Mouse (Mus musculus) heart, embryonic 13.5 days (tissue): ENCODE results near the gene Lypd5. TPM values are rescaled to one million over a fixed set of nuclear protein-coding genes. Genes with fewer than 3 reads are reported as not detected.

Source experiments
- ATAC-seq: fragments of 200-750 bp; cut with Nextera tagmentation; 2 replicates; pipeline ENCODE4 v1.8.0; 2017; ENCODE audit warnings: moderate TSS enrichment; ENCODE audit not compliant: insufficient number of reproducible peaks, low FRiP score, low TSS enrichment; ENCODE audit errors: extremely low read depth
- H3K27ac ChIP-seq: fragments of 300-500 bp; sonication (generic); replicated peaks from 2 replicates; pipeline ENCODE4 v1.5.1; 2015; ENCODE audit warnings: moderate library complexity, mild to moderate bottlenecking, inconsistent platforms
- H3K27me3 ChIP-seq: fragments of 300-500 bp; sonication (generic); replicated peaks from 2 replicates; pipeline ENCODE4 v1.6.1; 2015; ENCODE audit warnings: mild to moderate bottlenecking, inconsistent platforms
- H3K36me3 ChIP-seq: fragments of 300-500 bp; sonication (generic); 2 replicates; pipeline ENCODE4 v1.6.1; 2015; ENCODE audit warnings: mild to moderate bottlenecking, inconsistent platforms
- H3K4me1 ChIP-seq: fragments of 300-500 bp; sonication (generic); 2 replicates; pipeline ENCODE4 v1.6.1; 2015; ENCODE audit warnings: inconsistent platforms
- H3K4me2 ChIP-seq: fragments of 300-500 bp; sonication (generic); 2 replicates; pipeline ENCODE4 v1.6.1; 2015; ENCODE audit warnings: inconsistent platforms, mild to moderate bottlenecking, moderate library complexity
- H3K4me3 ChIP-seq: fragments of 300-500 bp; sonication (generic); 2 replicates; pipeline ENCODE4 v1.5.1; 2015; ENCODE audit warnings: moderate library complexity, mild to moderate bottlenecking, inconsistent platforms
- H3K9ac ChIP-seq: fragments of 300-500 bp; sonication (generic); 2 replicates; pipeline ENCODE4 v1.6.1; 2015; ENCODE audit warnings: inconsistent platforms, mild to moderate bottlenecking, moderate library complexity
- H3K9me3 ChIP-seq: fragments of 300-500 bp; sonication (generic); 2 replicates; pipeline ENCODE4 v1.6.1; 2016; ENCODE audit warnings: inconsistent platforms
- WGBS: fragments of 180-500 bp; shearing (Covaris S2); methylation state at CpG from one replicate; pipeline ENCODE4 v1.1.7; 2015; ENCODE audit warnings: mixed read lengths; 5-methylcytosine and 5-hydroxymethylcytosine counted together
- polyA plus RNA-seq: library from polyadenylated mRNA; unstranded; fragments of >200 nt; fragmentation: Nextera tagmentation; extraction: Ambion mirVana; gene quantifications from 2 replicates; pipeline ENCODE4 v1.2.1, GENCODE M21; 2015

Gene Lypd5
- polyA plus RNA-seq, 1 experiment from 2014 or later = not detected

DNA sequence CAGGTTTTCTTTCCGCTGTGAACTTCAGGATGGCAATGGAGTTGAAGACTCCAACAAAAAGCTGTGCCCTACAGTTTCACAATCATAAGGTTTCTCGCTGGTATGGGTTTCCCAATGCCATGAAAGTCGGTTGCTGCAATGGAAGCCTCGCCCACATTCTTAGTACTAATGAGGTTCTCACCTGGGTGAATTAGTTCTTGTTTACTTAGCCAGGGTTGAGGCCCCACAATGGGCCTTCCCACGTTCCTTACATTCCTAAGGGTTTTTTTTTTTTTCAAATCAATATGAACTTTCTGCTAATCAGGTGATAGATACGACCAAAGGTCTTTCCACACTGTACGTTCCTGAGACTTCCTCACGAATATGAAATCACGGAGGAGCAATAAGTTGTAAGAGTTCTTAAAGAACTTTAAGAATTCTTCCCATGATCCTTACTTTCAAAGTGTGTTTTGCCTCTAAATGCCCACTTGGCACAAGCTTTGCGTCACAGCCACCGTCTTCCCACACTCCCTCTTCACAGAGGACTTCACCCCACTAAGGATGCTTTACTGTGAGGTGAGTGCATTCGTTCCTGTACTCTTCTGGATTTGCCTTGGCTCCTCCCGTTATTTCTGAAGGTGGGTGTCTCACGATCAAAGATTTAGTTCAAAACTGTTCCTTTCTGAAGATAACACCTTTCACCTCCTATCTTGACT lies 21.6 kb upstream of the Lypd5 start:
- no peak for ATAC-seq

DNA sequence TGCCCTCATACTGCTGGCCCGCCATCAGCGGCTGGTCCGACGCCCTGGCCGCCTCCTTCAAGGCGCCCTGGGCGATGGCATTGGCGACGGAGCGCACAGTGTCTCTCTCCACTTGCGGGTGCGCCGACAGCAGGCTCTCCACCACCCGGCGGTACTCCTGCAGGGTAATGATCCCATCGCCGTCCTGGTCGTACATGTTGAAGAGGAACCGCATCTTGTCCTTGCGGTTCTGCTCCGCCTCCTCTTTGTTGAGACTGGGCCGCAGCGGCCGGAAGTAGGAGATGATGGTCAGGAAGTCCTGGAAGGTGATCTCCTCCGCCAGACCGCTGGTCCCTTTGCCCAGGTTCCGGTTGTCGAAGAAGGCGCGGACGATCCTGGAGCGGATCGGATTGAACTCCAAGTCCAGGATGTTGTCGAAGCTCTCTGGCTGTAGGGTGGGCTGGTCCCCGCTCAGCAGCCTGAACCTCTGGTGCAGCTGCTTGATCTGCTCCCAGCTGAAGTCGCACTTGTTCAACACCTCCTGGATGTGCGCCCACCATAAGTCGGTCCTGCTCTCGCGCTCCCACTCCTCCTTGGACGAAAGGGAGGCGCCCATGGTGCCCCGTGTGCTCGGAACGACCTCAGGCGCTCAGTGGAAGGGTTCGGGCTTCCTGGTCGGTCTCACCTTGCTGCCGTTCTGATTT lies 15.6 kb upstream of the Lypd5 start, which contains the start of gene Tescl:
Gene Tescl (minus strand): TSS at position 633 of the 683 bp plus-strand sequence.
- Histone ChIP-seq H3K4me1 (no peaks in the 10 kb centered on the region), H3K27me3 (peaks cover 44% of the 10 kb centered on the region), H3K36me3 (no peaks in the 10 kb centered on the region), H3K4me2 (peak within 1 kb of the TSS; percentile 46), H3K9ac (no peak within 1 kb of the TSS), H3K27ac (no peak within 1 kb of the TSS), H3K4me3 (peak within 1 kb of the TSS; percentile 26), H3K9me3 (peaks cover 3% of the 10 kb centered on the region; the same call in 1 of the 2 replicates)
- 30% methylated on average over 49 of the region's 49 CpGs for WGBS
- ATAC-seq = no peak

More for the DNA sequence above, 21.6 kb upstream of the Lypd5 start:
- Histone ChIP-seq H3K27ac (no peak overlapping the region), H3K27me3 (peaks cover 33% of the 10 kb centered on the region), H3K9me3 (peaks cover 13% of the 10 kb centered on the region; the same call in 1 of the 2 replicates), H3K36me3 (no peaks in the 10 kb centered on the region), H3K4me1 (peaks cover 3% of the 10 kb centered on the region; the same call in 1 of the 2 replicates), H3K9ac (no peak overlapping the region), H3K4me3 (no peak overlapping the region), H3K4me2 (no peak overlapping the region)
- WGBS = 73% methylated on average over 14 of the region's 14 CpGs

DNA sequence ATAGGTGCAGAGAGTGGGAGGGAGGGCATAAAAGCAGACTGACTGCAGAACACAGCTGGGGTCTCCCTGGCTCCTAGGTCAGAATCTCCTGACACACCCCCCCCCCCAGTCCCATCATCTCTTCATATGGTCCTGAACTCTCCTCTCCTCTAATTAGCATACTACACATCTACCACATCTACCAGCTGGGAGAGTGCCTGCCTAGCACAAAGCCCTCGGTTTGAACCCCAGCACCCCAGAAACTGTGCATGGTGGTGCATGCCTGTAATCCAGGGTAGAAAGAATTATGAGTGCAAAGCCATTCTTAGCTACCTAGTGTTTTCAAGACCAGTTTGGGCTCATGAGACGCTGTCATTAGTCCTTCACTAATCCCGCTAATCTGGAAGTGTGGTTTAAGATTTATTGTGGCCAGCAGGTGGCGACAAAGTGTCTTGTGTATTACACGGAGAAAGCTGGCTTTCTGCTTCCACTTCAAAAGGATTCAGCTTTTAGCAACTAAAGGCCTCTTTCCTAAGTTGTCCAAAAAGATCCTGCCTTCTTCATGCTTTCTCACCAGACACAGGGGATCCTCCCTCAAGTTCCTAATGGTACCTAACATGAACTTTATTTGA lies 13.2 kb upstream of the Lypd5 start:
- Histone ChIP-seq H3K27ac (no peak overlapping the region), H3K27me3 (peaks cover 38% of the 10 kb centered on the region), H3K4me3 (no peak overlapping the region), H3K4me1 (no peaks in the 10 kb centered on the region), H3K9me3 (peaks cover 3% of the 10 kb centered on the region; the same call in 1 of the 2 replicates), H3K4me2 (no peak overlapping the region), H3K36me3 (no peaks in the 10 kb centered on the region), H3K9ac (no peak overlapping the region)
- WGBS = 8% methylated on average over 5 of the region's 5 CpGs
- ATAC-seq = no peak

DNA sequence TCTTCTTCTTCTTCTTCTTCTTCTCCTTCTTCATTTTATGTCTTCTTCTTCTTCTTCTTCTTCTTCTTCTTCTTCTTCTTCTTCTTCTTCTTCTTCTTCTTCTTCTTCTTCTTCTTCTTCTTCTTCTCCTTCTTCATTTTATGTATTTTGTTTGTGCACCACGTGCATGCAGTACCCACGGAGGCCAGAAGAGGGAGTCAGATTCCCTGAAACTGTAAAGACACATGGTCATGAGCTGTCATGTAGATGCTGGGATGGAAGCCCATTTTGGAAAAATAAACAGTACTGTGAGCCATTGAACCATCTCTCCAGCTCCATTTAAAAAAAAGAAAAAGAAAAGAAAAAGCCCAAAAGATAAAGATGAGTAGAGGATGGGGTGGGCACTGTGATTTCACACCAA lies 10.8 kb upstream of the Lypd5 start:
- Histone ChIP-seq H3K4me2 (no peak overlapping the region), H3K9me3 (no peaks in the 10 kb centered on the region; the same call in 1 of the 2 replicates), H3K27me3 (peaks cover 24% of the 10 kb centered on the region), H3K36me3 (no peaks in the 10 kb centered on the region), H3K4me3 (no peak overlapping the region), H3K27ac (no peak overlapping the region), H3K4me1 (no peaks in the 10 kb centered on the region), H3K9ac (no peak overlapping the region)
- no peak for ATAC-seq
- 33% methylated on average over 2 of the region's 2 CpGs for WGBS

DNA sequence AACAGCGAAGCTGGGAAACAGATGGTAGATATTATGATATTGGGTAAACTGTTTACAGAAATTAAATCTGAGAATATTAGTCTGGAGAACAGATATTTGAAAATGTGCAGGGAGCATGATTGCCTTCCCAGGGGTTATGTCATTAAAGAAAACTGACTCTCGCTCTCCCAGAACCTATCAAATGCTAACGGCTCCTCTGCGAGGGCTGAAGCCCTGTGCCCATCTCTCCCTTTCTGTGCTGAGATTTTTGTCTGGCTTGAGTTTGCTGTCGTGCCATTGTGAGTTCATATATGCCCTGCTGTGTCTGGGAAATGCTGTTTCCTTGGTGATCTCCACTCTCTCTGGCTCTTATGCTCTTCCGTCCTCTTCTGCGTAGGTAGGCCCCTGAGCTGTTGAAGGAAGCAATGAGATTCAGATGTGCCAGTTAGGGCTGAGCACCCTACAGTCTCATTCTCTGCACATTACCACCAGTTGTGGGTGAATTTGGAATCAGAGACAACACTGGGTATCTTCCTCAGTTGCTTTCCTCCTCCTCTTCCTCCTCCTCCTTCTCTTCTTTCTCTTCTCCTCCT lies 5.2 kb upstream of the Lypd5 start:
- Histone ChIP-seq H3K27me3 (peaks cover 10% of the 10 kb centered on the region; the same call in 1 of the 2 replicates), H3K36me3 (no peaks in the 10 kb centered on the region), H3K27ac (no peak overlapping the region), H3K4me3 (no peak overlapping the region), H3K4me1 (no peaks in the 10 kb centered on the region), H3K9ac (no peak overlapping the region), H3K9me3 (no peaks in the 10 kb centered on the region), H3K4me2 (no peak overlapping the region)
- no peak for ATAC-seq
- WGBS = 66% methylated on average over 7 of the region's 7 CpGs

DNA sequence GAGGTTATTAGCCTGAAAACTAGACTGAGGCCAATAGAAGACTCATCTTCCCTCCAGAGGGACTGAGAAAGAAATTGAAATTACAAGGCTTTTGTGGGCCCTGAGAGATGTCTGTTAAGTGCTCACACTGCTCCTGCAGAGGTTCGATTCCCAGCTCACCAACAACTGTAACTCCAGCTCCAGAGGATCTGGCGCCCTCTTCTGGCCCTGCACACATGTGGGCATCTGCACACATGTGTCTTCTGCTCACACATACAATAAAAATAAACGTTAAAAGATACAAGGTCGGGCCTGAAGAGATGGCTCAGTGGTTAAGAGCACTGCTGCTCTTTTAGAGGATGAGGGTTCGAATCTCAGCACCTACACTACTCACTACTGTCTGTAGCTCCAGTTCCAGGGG lies 2.6 kb upstream of the Lypd5 start:
- Histone ChIP-seq H3K27me3 (peaks cover 18% of the 10 kb centered on the region), H3K27ac (no peak overlapping the region), H3K4me3 (no peak overlapping the region), H3K4me1 (no peaks in the 10 kb centered on the region), H3K9me3 (no peaks in the 10 kb centered on the region), H3K36me3 (no peaks in the 10 kb centered on the region), H3K4me2 (no peak overlapping the region), H3K9ac (no peak overlapping the region)
- WGBS = 60% methylated on average over 5 of the region's 5 CpGs
- ATAC-seq = no peak

DNA sequence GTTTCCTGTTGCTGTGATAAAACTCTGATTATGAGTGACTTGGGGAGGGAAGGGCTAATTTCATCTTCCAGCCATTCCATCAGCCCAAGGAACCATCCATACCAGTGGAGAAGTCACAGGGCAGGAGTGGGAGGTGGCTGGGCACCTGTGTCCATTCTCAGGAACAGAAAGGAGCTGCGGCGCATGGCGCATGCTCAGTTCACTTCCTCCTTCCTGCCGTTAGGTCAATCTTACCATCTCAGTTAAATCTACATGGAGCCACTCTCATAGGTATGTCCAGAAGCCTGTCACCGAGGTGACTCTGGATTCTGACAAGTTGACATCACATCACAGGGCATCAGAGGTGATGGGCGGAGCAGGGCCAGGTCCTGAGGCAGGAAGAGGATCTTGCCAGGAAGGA lies 6.7 kb downstream of the Lypd5 start:
- Histone ChIP-seq H3K9me3 (peaks cover 6% of the 10 kb centered on the region; the same call in 1 of the 2 replicates), H3K36me3 (no peaks in the 10 kb centered on the region), H3K27me3 (peaks cover 30% of the 10 kb centered on the region), H3K4me1 (no peaks in the 10 kb centered on the region), H3K27ac (no peak overlapping the region), H3K4me2 (no peak overlapping the region), H3K9ac (no peak overlapping the region), H3K4me3 (no peak overlapping the region)
- WGBS = 75% methylated on average over 6 of the region's 6 CpGs
- no peak for ATAC-seq

DNA sequence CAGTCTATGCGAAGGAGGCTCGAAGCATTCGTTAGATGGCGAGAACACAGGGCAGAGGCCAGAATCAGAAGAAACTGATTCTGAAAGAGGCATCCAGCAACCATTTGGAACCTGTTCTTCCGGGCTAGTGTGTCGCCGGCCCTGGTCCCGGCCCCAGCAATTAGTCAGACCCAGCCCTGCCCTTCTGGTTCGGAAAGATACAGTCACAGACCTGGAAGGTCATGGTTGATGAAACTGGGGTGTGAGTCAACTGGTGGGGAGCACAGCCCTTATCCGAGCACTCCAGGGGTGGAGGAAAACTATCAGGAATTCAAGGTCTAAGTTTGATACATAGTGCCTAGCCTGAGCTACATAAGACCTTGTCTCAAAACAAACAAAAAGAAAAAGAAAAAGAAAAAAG lies 7.1 kb downstream of the Lypd5 start:
- Histone ChIP-seq H3K4me3 (no peak overlapping the region), H3K27me3 (peaks cover 30% of the 10 kb centered on the region), H3K4me2 (no peak overlapping the region), H3K4me1 (no peaks in the 10 kb centered on the region), H3K9me3 (peaks cover 6% of the 10 kb centered on the region; the same call in 1 of the 2 replicates), H3K36me3 (no peaks in the 10 kb centered on the region), H3K27ac (no peak overlapping the region), H3K9ac (no peak overlapping the region)
- ATAC-seq = no peak
- 74% methylated on average over 10 of the region's 10 CpGs for WGBS

DNA sequence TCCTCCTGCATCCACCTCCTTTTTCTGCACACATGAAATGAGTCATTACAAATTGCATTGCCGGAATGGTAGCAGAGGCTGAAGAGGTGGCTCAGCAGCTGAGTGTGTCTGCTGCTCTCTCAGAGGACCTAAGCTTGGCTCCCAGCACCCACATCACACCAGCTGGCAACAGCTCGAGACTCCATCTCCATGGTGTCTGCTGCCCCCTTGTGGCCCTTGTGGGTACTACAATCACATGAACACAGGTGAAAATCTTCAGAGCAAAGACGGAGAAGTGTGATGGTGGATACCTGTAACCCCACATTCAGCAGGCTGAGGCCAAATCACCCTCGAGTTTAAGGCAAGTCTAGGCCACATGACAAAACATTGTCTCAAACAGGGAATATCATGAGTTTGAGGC lies 8.9 kb downstream of the Lypd5 start:
- H3K9me3 ChIP-seq = peaks cover 6% of the 10 kb centered on the region; the same call in 1 of the 2 replicates
- no peaks in the 10 kb centered on the region for H3K4me1 ChIP-seq
- H3K27ac ChIP-seq = no peak overlapping the region
- 45% methylated on average over 4 of the region's 4 CpGs for WGBS
- peaks cover 19% of the 10 kb centered on the region for H3K27me3 ChIP-seq
- no peaks in the 10 kb centered on the region for H3K36me3 ChIP-seq
- no peak overlapping the region for H3K4me2 ChIP-seq
- no peak overlapping the region for H3K9ac ChIP-seq
- no peak for ATAC-seq
- H3K4me3 ChIP-seq = no peak overlapping the region

DNA sequence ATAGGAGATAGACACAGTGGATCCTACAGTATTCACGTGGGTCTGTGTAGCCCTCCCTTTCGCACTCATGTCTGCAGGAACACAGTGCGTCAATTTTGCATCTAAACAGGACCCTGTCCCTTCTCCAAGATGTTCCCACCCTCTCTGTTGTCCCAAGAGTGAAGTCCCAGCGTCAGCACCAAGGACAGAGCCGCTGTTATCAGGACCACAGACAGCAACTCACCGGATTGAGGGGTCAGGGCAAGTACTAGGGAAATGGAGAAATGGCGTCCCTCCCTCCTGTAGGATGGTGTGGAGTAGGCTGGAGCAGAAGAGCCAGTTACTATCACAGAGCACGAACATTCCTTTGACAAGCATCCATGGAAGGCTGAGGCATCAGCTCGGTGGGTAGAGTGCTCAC lies 10.3 kb downstream of the Lypd5 start:
- H3K27ac ChIP-seq = no peak overlapping the region
- H3K27me3 ChIP-seq = peaks cover 18% of the 10 kb centered on the region; the same call in 1 of the 2 replicates
- no peak overlapping the region for H3K4me2 ChIP-seq
- no peak overlapping the region for H3K9ac ChIP-seq
- WGBS = 22% methylated on average over 9 of the region's 9 CpGs
- ATAC-seq = no peak
- H3K4me1 ChIP-seq = no peaks in the 10 kb centered on the region
- no peak overlapping the region for H3K4me3 ChIP-seq
- no peaks in the 10 kb centered on the region for H3K36me3 ChIP-seq
- peaks cover 6% of the 10 kb centered on the region; the same call in 1 of the 2 replicates for H3K9me3 ChIP-seq

DNA sequence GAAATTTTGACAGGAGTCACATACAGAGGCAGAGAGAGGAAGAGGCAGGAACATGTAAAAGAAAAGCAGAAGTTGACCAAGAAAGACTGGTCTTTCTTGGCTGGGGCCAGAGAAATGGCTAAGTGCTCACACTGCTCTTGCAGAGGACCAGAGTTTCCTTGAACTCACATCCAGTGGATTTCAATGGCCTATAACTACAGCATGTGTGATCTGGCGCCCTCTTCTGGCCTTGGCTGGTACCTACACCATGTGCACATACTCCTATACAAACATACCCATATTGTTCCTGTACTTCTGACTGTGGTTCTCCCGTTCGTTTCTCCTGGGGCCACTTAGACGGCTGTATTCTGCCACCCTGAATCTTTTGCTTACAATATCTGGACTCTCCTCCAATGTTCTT lies 12.0 kb downstream of the Lypd5 start:
- WGBS = 59% methylated on average over 4 of the region's 4 CpGs
- peaks cover 14% of the 10 kb centered on the region; the same call in 1 of the 2 replicates for H3K27me3 ChIP-seq

More for the DNA sequence above, 12.0 kb downstream of the Lypd5 start:
- Histone ChIP-seq H3K36me3 (no peaks in the 10 kb centered on the region), H3K4me3 (no peak overlapping the region), H3K9me3 (peaks cover 6% of the 10 kb centered on the region; the same call in 1 of the 2 replicates), H3K9ac (no peak overlapping the region), H3K4me2 (no peak overlapping the region), H3K27ac (no peak overlapping the region), H3K4me1 (peaks cover 6% of the 10 kb centered on the region; the same call in 1 of the 2 replicates)
- ATAC-seq = no peak
